Mouse (Mus musculus) NIH3T3 (cell line): ENCODE results near the gene Cobl.

Source experiments
- DNase-seq: peaks from one replicate; pipeline ENCODE4 v3.0.0-alpha.2; 2012; ENCODE audit warnings: low read depth

The Cobl gene

GRCm38 (mm10) chr11:12219594-12220530 lies 244.9 kb downstream of the Cobl start:
- no peak for DNase-seq

GRCm38 (mm10) chr11:12216897-12217296 lies 247.9 kb downstream of the Cobl start:
- DNase-seq = no peak

- DNase-seq = no peak
These were observed 249.2 kb downstream of the Cobl start for GRCm38 (mm10) chr11:12215582-12215981.

GRCm38 (mm10) chr11:12208574-12208973 lies 256.2 kb downstream of the Cobl start:
- DNase-seq = no peak

GRCm38 (mm10) chr11:12205201-12206161 lies 259.3 kb downstream of the Cobl start:
- DNase-seq = no peak

- DNase-seq = no peak
These were observed 265.3 kb downstream of the Cobl start for GRCm38 (mm10) chr11:12199441-12199840.

- DNase-seq = no peak
These were observed 265.9 kb downstream of the Cobl start for GRCm38 (mm10) chr11:12198700-12199349.

- DNase-seq = no peak
These were observed 266.7 kb downstream of the Cobl start for GRCm38 (mm10) chr11:12198017-12198416.

- DNase-seq = no peak
These were observed 267.2 kb downstream of the Cobl start for GRCm38 (mm10) chr11:12197542-12197941.

GRCm38 (mm10) chr11:12195390-12195789 lies 269.4 kb downstream of the Cobl start:
- no peak for DNase-seq

GRCm38 (mm10) chr11:12193369-12193768 lies 271.4 kb downstream of the Cobl start:
- peak; percentile 74 for DNase-seq

- DNase-seq = no peak
These were observed 273.4 kb downstream of the Cobl start for GRCm38 (mm10) chr11:12191386-12191785.

- no peak for DNase-seq
These were observed 274.3 kb downstream of the Cobl start for GRCm38 (mm10) chr11:12190417-12190816.
